Comparison of ENCODE assay signal across 8 mouse cellular contexts in genomic region chr7:34911919-34912897, GRCm38 (mm10). TPM values are rescaled to one million over a fixed set of nuclear protein-coding genes. Genes with fewer than 3 reads are reported as not detected.
DNase-seq lines count a peak whose midpoint lies in the region; ATAC-seq and TF ChIP-seq lines count a peak whose summit lies in the region.

Gene Pepd, plus strand, starts transcription at chr7:34912379.

- CTCF ChIA-PET in Patski (lab: Charles Lee), result interaction anchor here (0.6 kb wide), 1 partner anchor 12 kb away, joined by 3 read pairs; no protein-coding TSS in a partner anchor

- peak; percentile 90 for ATAC-seq in Patski
- ATAC-seq in hindbrain, embryonic 12.5 days (ENCODE audit: low FRiP score), result peak; percentile 92

- H3K36me3 ChIP-seq in hindbrain, embryonic 12.5 days, result no peaks in the 10 kb centered on the region

- no peaks in the 10 kb centered on the region for H3K27me3 ChIP-seq in Patski
- H3K27me3 ChIP-seq in hindbrain, embryonic 12.5 days, result no peaks in the 10 kb centered on the region

- no peak for TF ChIP-seq CTCF in Patski (IDR thresholded peaks at IDR 0.05)

- peak within 1 kb of the TSS; percentile 61 for H3K4me3 ChIP-seq in hindbrain, embryonic 12.5 days

- POLR2A ChIA-PET in Patski (lab: Charles Lee), result interaction anchor here (0.6 to 1.1 kb wide), 2 partner anchors 13 to 90 kb away, joined by 3 to 5 read pairs; no protein-coding TSS in a partner anchor

- H3K27ac ChIP-seq in hindbrain, embryonic 12.5 days, result peak within 1 kb of the TSS; percentile 9; the same call in 1 of the 2 replicates

- DNase-seq in Patski (ENCODE audit: low read depth, low spot score), result no peak
- peak; percentile 86 to 91 for DNase-seq in cerebellum, postnatal 10 days
- peak; percentile 71 to 81 for DNase-seq in frontal cortex, postnatal 10 days (ENCODE audit: low spot score in 2 of 2)
- DNase-seq in layer of hippocampus, postnatal 36 days, result peak; percentile 77 to 81
- peak; percentile 92 for DNase-seq in lung, postnatal 36 days
- DNase-seq in retina, postnatal 1 day, result peak; percentile 94
- DNase-seq in urinary bladder, adult 18-20 months (ENCODE audit: low spot score in 2 of 2), result peak; percentile 81 to 83

- WGBS in hindbrain, embryonic 12.5 days, result 6% methylated on average over 44 of the region's 44 CpGs

- peak within 1 kb of the TSS; percentile 73 for H3K4me2 ChIP-seq in hindbrain, embryonic 12.5 days (replicated peaks)

- H3K9ac ChIP-seq in hindbrain, embryonic 12.5 days, result peak within 1 kb of the TSS; percentile 70

- H3K4me1 ChIP-seq in hindbrain, embryonic 12.5 days, result peaks cover 23% of the 10 kb centered on the region

- peaks cover 4% of the 10 kb centered on the region for H3K9me3 ChIP-seq in hindbrain, embryonic 12.5 days (replicated peaks)

- in situ Hi-C loops in Patski (cut with MboI; ENCODE audit: low pct_unique_long_range_greater_than_20kb), result no loop called here

RNA-seq across cellular contexts. Expression of gene Pepd, which starts in this region (rescaled TPM):
- 128 TPM for polyA plus RNA-seq in Patski (2021)
- polyA plus RNA-seq in hindbrain, embryonic 12.5 days (2016; fragmentation: Nextera tagmentation; extraction: Ambion mirVana), result 55.6 and 56.0 TPM in 2 replicates
- total RNA-seq in layer of hippocampus, postnatal 36 days (2021), result 10 to 100 TPM; 33.2 to 33.6 TPM
